Mouse (Mus musculus) midbrain, postnatal 0 days (tissue): ENCODE data around the gene Olfr325. TPM values are rescaled to one million over a fixed set of nuclear protein-coding genes. Genes with fewer than 3 reads are reported as not detected.
"Not testable (repeated sequence)": the region's sequence is repeated elsewhere in the genome, so short reads cannot be mapped to it uniquely, and the experiment has no call there.

Source experiments
- ATAC-seq: fragments of 200-750 bp; cut with Nextera tagmentation; 2 replicates; pipeline ENCODE4 v1.8.0; 2017; ENCODE audit warnings: moderate number of reproducible peaks, mild to moderate bottlenecking, moderate TSS enrichment, moderate library complexity; ENCODE audit not compliant: low FRiP score
- DNase-seq: peaks from one replicate; pipeline ENCODE4 v3.0.0-alpha.2; 2015; ENCODE audit warnings: low spot score
- H3K27ac ChIP-seq: fragments of 300-500 bp; sonication (generic); 2 replicates; pipeline ENCODE4 v1.5.1; 2014; ENCODE audit warnings: low read depth, mild to moderate bottlenecking, low read length, mixed read lengths
- H3K27me3 ChIP-seq: fragments of 300-500 bp; sonication (generic); 2 replicates; pipeline ENCODE4 v1.6.1; 2014; ENCODE audit warnings: low read length, control low read depth, mixed read lengths; ENCODE audit not compliant: insufficient read depth
- H3K36me3 ChIP-seq: fragments of 300-500 bp; sonication (generic); 2 replicates; pipeline ENCODE4 v1.6.1; 2014; ENCODE audit warnings: low read length, control low read depth, mixed read lengths; ENCODE audit not compliant: insufficient read depth
- H3K4me1 ChIP-seq: fragments of 300-500 bp; sonication (generic); 2 replicates; pipeline ENCODE4 v1.6.1; 2014; ENCODE audit warnings: mild to moderate bottlenecking, control low read depth, antibody characterized with exemption, low read length, mixed read lengths; ENCODE audit not compliant: insufficient read depth
- H3K4me2 ChIP-seq: fragments of 300-500 bp; sonication (generic); 2 replicates; pipeline ENCODE4 v1.6.1; 2014; ENCODE audit warnings: low read depth, mild to moderate bottlenecking, low read length, mixed read lengths; ENCODE audit not compliant: poor library complexity, severe bottlenecking
- H3K4me3 ChIP-seq: fragments of 300-500 bp; sonication (generic); 2 replicates; pipeline ENCODE4 v1.5.1; 2014; ENCODE audit warnings: low read depth, mild to moderate bottlenecking, low read length, moderate library complexity
- H3K9ac ChIP-seq: fragments of 300-500 bp; sonication (generic); replicated peaks from 2 replicates; pipeline ENCODE4 v1.6.1; 2014; ENCODE audit warnings: mild to moderate bottlenecking, low read length, moderate library complexity, mixed read lengths; ENCODE audit not compliant: poor library complexity, severe bottlenecking
- H3K9me3 ChIP-seq: fragments of 300-500 bp; sonication (generic); 2 replicates; pipeline ENCODE4 v1.6.1; 2016; ENCODE audit warnings: low read length, control low read depth
- CTCF ChIP-seq: IDR thresholded peaks from 2 replicates; pipeline ENCODE4 v1.5.1; 2016; ENCODE audit warnings: antibody characterized with exemption, mild to moderate bottlenecking
- WGBS: fragments of 180-500 bp; shearing (Covaris S2); extraction: QIAGEN DNeasy Blood & Tissue Kit; methylation state at CpG from one replicate; pipeline ENCODE4 v1.1.7; 2014; 5-methylcytosine and 5-hydroxymethylcytosine counted together
- polyA plus RNA-seq: library from polyadenylated mRNA; unstranded; fragments of >200 nt; fragmentation: Nextera tagmentation; extraction: Ambion mirVana; gene quantifications from 2 replicates; pipeline ENCODE4 v1.2.1, GENCODE M21; 2015
- total RNA-seq: library from RNA; depleted of rRNA; stranded (reverse); fragments of >200 nt; gene quantifications from 2 replicates; pipeline ENCODE4 v1.2.3, GENCODE M21; 2014; rRNA removed

Olfr325 gene
- total RNA-seq, result not detected in 2 replicates
- not detected in 2 replicates for polyA plus RNA-seq

GRCm38 (mm10) chr11:58577430-58577829 lies at the start of gene Olfr325:
TSS of gene Olfr325 (plus strand) at chr11:58577730.
- Histone ChIP-seq H3K9ac (no peak within 1 kb of the TSS), H3K9me3 (no peaks in the 10 kb centered on the region), H3K4me3 (no peak within 1 kb of the TSS), H3K4me1 (no peaks in the 10 kb centered on the region), H3K27ac (no peak within 1 kb of the TSS), H3K27me3 (no peaks in the 10 kb centered on the region), H3K36me3 (no peaks in the 10 kb centered on the region), H3K4me2 (no peak within 1 kb of the TSS)
- TF ChIP-seq CTCF, result no peak
- WGBS, result 75% methylated on average over 1 of the region's 1 CpGs
- DNase-seq (no peak), ATAC-seq (no peak)

GRCm38 (mm10) chr11:58534736-58535135 lies 42.8 kb upstream of the Olfr325 start, which contains the start of gene Olfr330:
TSS of gene Olfr330 (minus strand) at chr11:58534836.
- not testable (repeated sequence) for DNase-seq, H3K9ac ChIP-seq, H3K4me1 ChIP-seq, H3K4me2 ChIP-seq, H3K9me3 ChIP-seq, H3K4me3 ChIP-seq, H3K36me3 ChIP-seq, H3K27me3 ChIP-seq, ATAC-seq, H3K27ac ChIP-seq

- no peak for TF ChIP-seq CTCF
- Histone ChIP-seq H3K4me2 (no peak within 1 kb of the TSS), H3K27ac (no peak within 1 kb of the TSS), H3K27me3 (no peaks in the 10 kb centered on the region), H3K4me3 (no peak within 1 kb of the TSS), H3K9ac (no peak within 1 kb of the TSS), H3K4me1 (no peaks in the 10 kb centered on the region), H3K9me3 (no peaks in the 10 kb centered on the region), H3K36me3 (no peaks in the 10 kb centered on the region)
- DNase-seq (no peak), ATAC-seq (no peak)
- 75% methylated on average over 5 of the region's 5 CpGs for WGBS
These were observed 31.2 kb upstream of the Olfr325 start, which contains the start of gene Olfr329-ps for GRCm38 (mm10) chr11:58546322-58546721. TSS of gene Olfr329-ps (minus strand) at chr11:58546422.

- 86% methylated on average over 1 of the region's 1 CpGs for WGBS
- DNase-seq, result no peak
- Histone ChIP-seq H3K9me3 (no peaks in the 10 kb centered on the region), H3K9ac (no peak within 1 kb of the TSS), H3K36me3 (no peaks in the 10 kb centered on the region), H3K27me3 (no peaks in the 10 kb centered on the region), H3K4me1 (no peaks in the 10 kb centered on the region), H3K27ac (no peak within 1 kb of the TSS), H3K4me3 (no peak within 1 kb of the TSS), H3K4me2 (no peak within 1 kb of the TSS)
- no peak for ATAC-seq
- no peak for TF ChIP-seq CTCF
These were observed 22.0 kb upstream of the Olfr325 start, which contains the start of gene Olfr328 for GRCm38 (mm10) chr11:58555536-58555935. TSS of gene Olfr328 (minus strand) at chr11:58555636.

GRCm38 (mm10) chr11:58570405-58570804 lies 7.1 kb upstream of the Olfr325 start, which contains the start of gene Olfr224:
TSS of gene Olfr224 (minus strand) at chr11:58570553.
- Histone ChIP-seq H3K27ac (no peak within 1 kb of the TSS), H3K4me3 (no peak within 1 kb of the TSS), H3K9me3 (no peaks in the 10 kb centered on the region), H3K36me3 (no peaks in the 10 kb centered on the region), H3K27me3 (no peaks in the 10 kb centered on the region), H3K4me1 (no peaks in the 10 kb centered on the region), H3K4me2 (no peak within 1 kb of the TSS), H3K9ac (no peak within 1 kb of the TSS)
- ATAC-seq, result no peak
- WGBS, result 73% methylated on average over 5 of the region's 5 CpGs
- TF ChIP-seq CTCF, result no peak
- DNase-seq, result no peak

- DNase-seq, result peak; percentile 59
- no peaks in the 10 kb centered on the region for H3K4me1 ChIP-seq
- no peaks in the 10 kb centered on the region for H3K27me3 ChIP-seq
- no peak overlapping the region for H3K4me2 ChIP-seq
- no peak for TF ChIP-seq CTCF
- H3K36me3 ChIP-seq, result no peaks in the 10 kb centered on the region
- no peak overlapping the region for H3K27ac ChIP-seq
- ATAC-seq, result no peak
- H3K4me3 ChIP-seq, result no peak overlapping the region
- 69% methylated on average over 8 of the region's 8 CpGs for WGBS
- no peaks in the 10 kb centered on the region for H3K9me3 ChIP-seq
- H3K9ac ChIP-seq, result no peak overlapping the region
These were observed 1.1 kb downstream of the Olfr325 start for GRCm38 (mm10) chr11:58578636-58579035.
